Comparison of ENCODE assay signal across 20 mouse cellular contexts in genomic region chr6:100873191-100873590, GRCm38 (mm10). TPM values are rescaled to one million over a fixed set of nuclear protein-coding genes. Genes with fewer than 3 reads are reported as not detected.
A peak's percentile ranks its signal among the peaks of the same experiment; 100 is the strongest.
DNase-seq lines count a peak whose midpoint lies in the region; ATAC-seq lines count a peak whose summit lies in the region.
"Had no signal": no experiment of that assay in that cellular context is flagged by ENCODE, and none has a peak within 500 bp of the region (broad histone marks: within the 10 kb centered on the region; RNA-seq: fewer than 3 reads in every experiment).

No protein-coding gene starts in this region.

- peak; percentile 66 for DNase-seq in heart, adult 11 months
- no peak for DNase-seq in heart, postnatal 4 days
- DNase-seq in embryonic facial prominence, embryonic 10.5 days (ENCODE audit: low spot score), result peak; percentile 6
- peak; percentile 27 for DNase-seq in limb, embryonic 10.5 days (ENCODE audit: low spot score)
- DNase-seq in lung, postnatal 14 days, result no peak
- DNase-seq: adrenal gland, adult 2 months; adrenal gland, adult 8-10 months; adrenal gland, postnatal 10 days; adrenal gland, postnatal 14 days; adrenal gland, postnatal 25 days; adrenal gland, postnatal 36 days; B cell, adult 2 months; cerebellum, adult 11 months; cerebellum, adult 11-12 months; cerebellum, adult 18-20 months had no signal

- no peaks in the 10 kb centered on the region for H3K4me1 ChIP-seq in embryonic facial prominence, embryonic 10.5 days
- no peaks in the 10 kb centered on the region for H3K4me1 ChIP-seq in limb, embryonic 10.5 days
- H3K4me1 ChIP-seq in forebrain, embryonic 15.5 days, result no peaks in the 10 kb centered on the region

- no peak overlapping the region for H3K9ac ChIP-seq in forebrain, embryonic 15.5 days (replicated peaks)

- H3K27ac ChIP-seq in embryonic facial prominence, embryonic 10.5 days (replicated peaks), result no peak overlapping the region
- H3K27ac ChIP-seq in limb, embryonic 10.5 days, result no peak overlapping the region
- H3K27ac ChIP-seq in forebrain, embryonic 15.5 days (replicated peaks), result no peak overlapping the region

- H3K9me3 ChIP-seq in embryonic facial prominence, embryonic 10.5 days, result no peaks in the 10 kb centered on the region
- no peaks in the 10 kb centered on the region for H3K9me3 ChIP-seq in limb, embryonic 10.5 days (replicated peaks)
- no peaks in the 10 kb centered on the region for H3K9me3 ChIP-seq in forebrain, embryonic 15.5 days

- no peak overlapping the region for H3K4me3 ChIP-seq in embryonic facial prominence, embryonic 10.5 days
- H3K4me3 ChIP-seq in limb, embryonic 10.5 days, result no peak overlapping the region
- H3K4me3 ChIP-seq in forebrain, embryonic 15.5 days, result no peak overlapping the region

- H3K27me3 ChIP-seq in embryonic facial prominence, embryonic 10.5 days (replicated peaks; ENCODE audit: low read depth, poor library complexity, severe bottlenecking), result no peaks in the 10 kb centered on the region
- H3K27me3 ChIP-seq in limb, embryonic 10.5 days (ENCODE audit: low read depth, poor library complexity, severe bottlenecking), result no peaks in the 10 kb centered on the region
- no peaks in the 10 kb centered on the region for H3K27me3 ChIP-seq in forebrain, embryonic 15.5 days
- H3K27me3 ChIP-seq: CH12.LX, Patski had no signal

- peaks cover 7% of the 10 kb centered on the region for H3K36me3 ChIP-seq in embryonic facial prominence, embryonic 10.5 days (replicated peaks)
- H3K36me3 ChIP-seq in limb, embryonic 10.5 days, result peaks cover 11% of the 10 kb centered on the region
- no peaks in the 10 kb centered on the region for H3K36me3 ChIP-seq in forebrain, embryonic 15.5 days

- 77% methylated on average over 6 of the region's 6 CpGs for WGBS in embryonic facial prominence, embryonic 10.5 days
- WGBS in limb, embryonic 10.5 days, result 81% methylated on average over 6 of the region's 6 CpGs
- 70% methylated on average over 6 of the region's 6 CpGs for WGBS in forebrain, embryonic 15.5 days

- ATAC-seq in forebrain, embryonic 15.5 days (replicated peaks), result no peak
- ATAC-seq: activated CD4-positive, CD25-positive, alpha-beta regulatory T cell, adult 4 months; CD4-positive, CD25-positive, alpha-beta regulatory T cell, adult 4 months; Patski had no signal

- H3K4me2 ChIP-seq in forebrain, embryonic 15.5 days (replicated peaks), result no peak overlapping the region

RNA-seq across cellular contexts. Expression of gene Ppp4r2, which starts 39.8 kb away (rescaled TPM):
- total RNA-seq in heart, postnatal 4 days (2021), result 10 to 100 TPM; 64.9 to 66.8 TPM
- 22.6 and 23.9 TPM in 2 replicates for polyA plus RNA-seq in embryonic facial prominence, embryonic 10.5 days (2016; fragmentation: Nextera tagmentation; extraction: Ambion mirVana)
- 21.0 and 26.9 TPM in 2 replicates for polyA plus RNA-seq in limb, embryonic 10.5 days (2016; fragmentation: Nextera tagmentation; extraction: Ambion mirVana)
- 24.1 and 25.0 TPM in 2 replicates for polyA plus RNA-seq in forebrain, embryonic 15.5 days (2015; fragmentation: Nextera tagmentation; extraction: Ambion mirVana)

Comparison
In these comparisons a context has a peak if more than half of its experiments do, and no peak if none do; other contexts are left out.
1. DNase-seq: peak in heart, adult 11 months (single experiment), embryonic facial prominence, embryonic 10.5 days (single experiment) and limb, embryonic 10.5 days (single experiment); none in heart, postnatal 4 days (single experiment) and lung, postnatal 14 days (single experiment).